Mouse (Mus musculus): Measurements from ENCODE around the gene Klhl5.
"Not testable (repeated sequence)": the region's sequence is repeated elsewhere in the genome, so short reads cannot be mapped to it uniquely, and the experiment has no call there.

Gene Klhl5

DNA sequence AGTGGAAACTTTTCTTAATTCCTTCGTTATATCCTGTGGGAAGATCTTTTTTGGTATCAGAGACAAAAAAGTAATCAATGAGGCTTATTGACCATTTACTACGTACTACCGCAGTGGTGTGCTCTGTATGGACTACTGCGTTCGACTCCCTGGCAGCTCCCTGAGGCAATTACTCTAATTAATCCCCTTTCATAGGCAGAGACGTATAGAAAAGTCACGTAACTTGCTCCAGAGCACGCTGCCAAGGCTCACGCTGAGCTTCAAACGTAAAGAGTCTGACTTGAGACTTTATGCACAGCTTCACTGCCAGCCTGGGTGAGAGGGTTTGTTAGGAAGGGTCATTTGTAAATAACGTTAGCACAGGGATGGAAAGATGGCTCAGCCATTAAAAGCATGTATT is 7.3 kb upstream of the Klhl5 start:
- no peak for DNase-seq

DNA sequence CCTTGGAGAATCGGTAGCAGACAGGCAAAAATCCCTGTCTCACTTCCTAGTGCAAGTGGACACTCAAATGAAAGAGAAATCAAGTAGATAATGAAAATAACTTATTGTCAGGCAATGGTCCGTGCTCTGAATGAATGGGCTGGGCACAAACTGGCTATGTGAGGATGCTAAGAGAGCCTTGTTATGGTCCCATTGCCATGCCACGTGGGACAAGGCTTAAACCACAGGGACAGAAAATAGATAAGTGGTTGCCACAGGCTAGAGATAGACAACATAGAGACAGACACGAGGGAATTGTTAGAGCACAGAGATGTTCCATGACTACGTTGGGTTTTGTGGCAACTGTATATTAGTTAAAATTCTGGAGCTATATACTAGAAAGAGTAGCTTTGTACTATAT is 6.1 kb upstream of the Klhl5 start:
- DNase-seq = no peak

DNA sequence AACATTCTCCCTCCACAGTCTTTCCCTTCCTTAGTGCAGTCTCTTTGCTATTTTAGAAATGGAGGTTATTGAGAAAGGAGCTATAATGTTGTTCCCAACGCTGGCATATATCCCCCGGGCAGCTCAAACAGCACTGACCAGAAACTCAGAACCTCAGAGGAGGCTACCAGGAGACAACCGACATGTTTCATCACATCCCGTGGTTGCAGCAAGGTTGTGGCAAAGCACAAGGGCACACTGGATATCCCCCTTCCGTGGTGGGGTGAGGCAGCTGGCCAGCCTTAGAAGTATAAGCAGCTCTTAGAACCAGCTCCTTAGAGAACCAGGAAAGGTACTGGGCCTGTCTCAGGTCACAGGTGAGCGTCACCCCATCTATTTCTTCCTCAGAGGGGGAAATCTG is 5.7 kb upstream of the Klhl5 start:
- DNase-seq = no peak

DNA sequence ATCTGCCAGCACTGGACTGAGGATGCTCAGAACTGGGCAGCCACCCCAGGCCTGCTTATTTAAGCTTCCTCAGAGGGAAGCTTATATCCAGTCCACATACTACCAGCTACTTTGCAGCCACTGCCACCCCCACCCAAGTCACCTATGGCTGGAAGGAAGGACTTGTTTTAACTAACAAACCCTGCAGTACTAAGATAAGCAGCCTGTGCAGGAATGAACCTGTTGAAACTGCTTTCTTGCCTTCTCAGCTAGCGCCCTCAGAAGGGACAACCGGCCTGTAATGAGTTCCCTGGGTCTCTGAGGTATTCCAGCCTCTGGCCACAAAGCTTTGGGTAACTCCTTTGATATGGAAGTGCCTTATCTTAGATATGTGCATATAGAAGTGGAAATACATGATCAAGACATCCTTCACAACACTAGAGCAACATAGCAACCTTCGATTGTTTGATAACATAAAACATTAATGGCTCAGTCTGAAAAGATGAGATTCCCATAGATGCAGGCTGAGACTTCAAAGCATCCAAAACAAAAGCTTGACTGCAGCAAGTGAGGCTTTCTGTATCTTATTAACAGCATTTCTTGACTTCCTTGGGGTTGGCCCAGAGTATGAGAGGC is 5.2 kb upstream of the Klhl5 start:
- DNase-seq = no peak

DNA sequence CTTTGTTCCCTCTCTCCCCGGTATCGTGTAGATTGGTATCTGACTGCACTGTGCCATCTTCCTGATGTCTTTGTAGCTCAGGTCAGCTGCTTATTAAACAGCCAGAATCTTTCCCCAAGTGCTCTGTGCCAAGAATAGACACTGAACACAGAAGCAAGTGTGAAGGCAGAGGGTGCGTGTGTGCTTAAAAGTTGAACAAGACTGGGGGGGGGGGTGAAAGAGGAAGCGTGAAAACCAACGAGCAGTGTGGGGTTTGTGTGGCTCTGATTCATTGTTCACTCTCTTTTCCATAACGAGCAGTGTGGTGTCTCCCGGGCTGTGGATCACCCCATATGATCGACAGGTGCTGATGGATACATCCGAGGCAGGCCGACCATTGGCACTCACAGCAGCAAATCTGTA is 4.7 kb upstream of the Klhl5 start:
- DNase-seq = no peak

DNA sequence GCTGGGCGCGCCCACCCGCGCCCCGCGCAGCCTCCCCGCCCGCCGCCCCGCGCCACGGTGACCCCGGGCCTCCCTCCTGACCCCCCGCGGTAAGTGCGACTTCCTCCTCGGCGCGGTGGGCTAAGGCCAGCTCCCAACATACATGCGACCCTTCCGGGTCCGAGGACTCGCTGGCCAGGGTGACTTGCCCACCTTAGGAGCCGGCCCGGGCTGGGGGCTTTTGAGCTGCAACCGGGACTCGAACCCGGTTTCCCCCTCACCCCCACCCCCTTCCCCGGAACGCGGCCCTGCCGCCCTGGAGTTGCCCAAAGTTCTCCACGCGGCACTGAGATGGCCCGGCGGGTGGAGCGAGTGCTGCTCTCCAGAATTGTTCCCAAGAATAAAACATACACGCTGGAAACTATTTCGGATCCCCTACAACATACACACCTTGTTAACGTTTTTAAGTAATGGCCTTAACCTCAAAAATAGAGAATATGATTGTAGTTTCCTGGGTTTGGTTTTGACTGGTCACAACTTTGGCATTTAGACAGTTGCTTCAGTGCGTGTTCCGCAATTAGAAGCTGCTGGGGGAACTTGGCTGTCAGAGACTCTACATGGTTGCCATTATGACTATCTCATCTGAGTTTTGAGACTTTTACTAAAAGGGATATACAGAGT is 564 bp downstream of the Klhl5 start:
- DNase-seq = no peak

DNA sequence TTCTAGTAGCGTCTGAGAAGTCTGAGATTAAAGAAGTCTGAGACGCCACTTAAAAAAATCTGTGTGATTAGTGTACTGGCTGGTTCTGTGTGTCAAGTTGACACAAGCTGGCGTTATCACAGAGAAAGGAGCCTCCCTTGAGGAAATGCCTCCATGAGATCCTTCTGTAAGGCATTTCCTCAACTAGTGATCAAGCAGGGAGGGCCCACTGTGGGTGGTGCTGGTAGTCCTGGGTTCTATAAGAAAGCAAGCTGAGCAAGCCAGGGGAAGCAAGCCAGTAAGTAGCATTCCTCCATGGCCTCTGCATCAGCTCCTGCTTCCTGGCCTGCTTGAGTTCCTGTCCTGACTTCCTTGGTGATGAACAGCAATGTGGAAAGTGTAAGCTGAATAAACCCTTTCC is 4.9 kb downstream of the Klhl5 start:
- not testable (repeated sequence) for DNase-seq

DNA sequence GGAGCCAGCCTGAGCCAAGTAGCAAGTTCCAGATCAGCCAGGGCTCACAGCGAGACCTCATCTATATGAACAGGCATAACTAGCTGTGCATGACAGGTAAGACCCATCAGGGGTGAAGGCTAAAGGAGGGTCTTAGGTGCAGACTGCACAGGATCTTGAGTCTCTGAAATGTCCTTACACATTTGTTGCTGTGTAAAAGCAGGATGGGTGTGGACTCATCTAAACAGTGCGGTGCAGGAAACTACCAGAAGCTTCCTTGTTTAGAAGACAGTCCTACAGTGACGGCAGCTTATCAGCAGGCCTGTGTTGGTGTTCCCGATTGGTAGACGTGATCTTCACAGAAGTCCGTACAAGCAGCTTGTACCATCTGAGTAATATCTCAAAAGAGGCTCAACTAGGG is 6.0 kb downstream of the Klhl5 start:
- no peak for DNase-seq

DNA sequence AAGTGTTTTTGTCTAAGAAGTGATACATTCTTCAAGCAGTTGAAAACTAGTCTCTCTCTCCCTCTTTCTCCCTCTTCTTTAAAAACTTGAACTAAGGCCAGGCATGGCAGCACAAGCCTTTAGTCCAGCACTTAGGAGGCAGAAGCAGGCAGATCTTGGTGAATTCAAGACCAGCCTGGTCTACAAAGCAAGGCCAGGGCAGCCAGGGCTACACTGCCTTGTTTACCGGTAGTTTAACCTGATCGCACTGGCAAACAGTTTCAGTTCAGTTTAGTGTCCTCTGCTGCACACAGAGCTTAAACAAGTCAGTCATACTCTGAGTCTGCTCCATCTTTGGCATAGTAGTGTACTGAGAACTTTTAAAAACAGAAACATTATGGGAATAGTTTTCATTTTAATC is 9.4 kb downstream of the Klhl5 start:
- no peak for DNase-seq

DNA sequence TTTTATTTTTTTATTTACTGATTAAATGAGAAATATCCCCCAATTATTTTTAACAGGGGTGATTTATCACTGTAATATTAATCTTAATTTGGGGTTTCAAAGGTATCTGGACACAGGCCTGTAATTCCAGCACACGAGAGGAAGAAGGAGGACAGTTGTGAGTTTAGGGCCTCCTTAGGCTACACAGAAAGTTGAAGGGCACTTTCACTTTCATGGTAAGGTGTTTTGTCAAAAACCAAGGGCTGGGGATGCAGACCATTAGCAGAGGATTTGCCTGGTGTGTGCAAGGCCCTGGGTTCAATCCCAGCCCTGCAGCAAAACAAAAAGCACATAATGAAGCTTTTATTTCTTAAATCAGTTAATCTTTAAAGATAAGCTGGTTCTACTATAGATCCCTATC is 12.2 kb downstream of the Klhl5 start:
- no peak for DNase-seq

DNA sequence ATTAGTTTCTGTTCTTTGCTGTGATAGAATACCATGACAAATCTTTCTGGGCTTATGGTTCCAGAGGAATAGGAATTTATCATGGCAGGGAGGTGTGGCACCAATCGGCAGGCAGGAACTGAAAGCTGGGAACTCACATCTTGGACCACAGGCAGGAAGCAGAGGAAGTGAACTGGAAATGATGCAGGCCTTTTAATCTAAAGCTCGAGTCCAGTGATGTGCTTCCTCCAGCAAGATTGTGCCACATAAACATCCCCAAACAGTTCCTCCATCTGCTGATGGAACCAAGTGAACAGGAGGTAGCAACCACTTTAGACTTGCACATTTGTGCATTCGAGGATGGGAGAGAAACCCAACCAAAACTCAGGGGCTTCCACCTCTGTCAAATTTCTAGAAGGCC is 12.6 kb downstream of the Klhl5 start:
- DNase-seq = no peak

DNA sequence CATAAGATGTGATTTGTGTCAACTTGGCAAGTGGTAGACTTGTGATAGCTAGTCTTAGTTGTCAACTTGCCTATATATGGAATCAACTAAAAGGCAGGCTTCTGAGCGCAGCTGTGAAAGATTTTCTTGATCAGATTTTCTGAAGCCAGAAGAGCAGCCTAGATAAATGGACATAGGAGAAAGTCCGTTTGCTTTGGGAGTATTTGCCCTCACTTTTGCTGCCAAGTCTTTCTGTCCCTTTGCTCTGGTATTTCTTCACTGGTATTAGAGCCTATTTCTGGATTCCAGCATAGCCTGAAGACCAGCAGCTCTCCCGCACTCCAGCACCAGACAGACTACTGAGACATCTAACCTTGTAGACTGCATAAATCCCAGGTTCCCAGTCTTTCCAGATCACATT is 15.3 kb downstream of the Klhl5 start:
- DNase-seq = no peak

DNA sequence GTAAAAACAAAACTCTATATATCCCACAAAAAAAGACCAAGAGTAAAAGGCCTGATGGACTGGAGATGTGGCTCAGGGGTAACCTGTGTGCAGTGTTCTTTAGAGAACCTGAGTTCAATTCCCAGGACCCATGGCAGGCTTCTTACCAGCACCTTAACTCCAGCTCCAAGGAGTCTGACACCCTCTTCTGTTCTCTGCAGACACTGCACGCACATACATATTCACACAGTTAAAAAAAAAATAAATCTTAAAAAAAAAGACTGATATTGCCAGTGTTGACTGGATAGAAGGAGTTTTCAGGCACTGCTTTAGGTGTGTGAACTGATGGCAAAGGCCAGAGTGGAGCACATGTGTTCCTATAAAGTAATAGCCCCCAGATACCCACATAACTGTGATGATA is 18.8 kb downstream of the Klhl5 start:
- no peak for DNase-seq

DNA sequence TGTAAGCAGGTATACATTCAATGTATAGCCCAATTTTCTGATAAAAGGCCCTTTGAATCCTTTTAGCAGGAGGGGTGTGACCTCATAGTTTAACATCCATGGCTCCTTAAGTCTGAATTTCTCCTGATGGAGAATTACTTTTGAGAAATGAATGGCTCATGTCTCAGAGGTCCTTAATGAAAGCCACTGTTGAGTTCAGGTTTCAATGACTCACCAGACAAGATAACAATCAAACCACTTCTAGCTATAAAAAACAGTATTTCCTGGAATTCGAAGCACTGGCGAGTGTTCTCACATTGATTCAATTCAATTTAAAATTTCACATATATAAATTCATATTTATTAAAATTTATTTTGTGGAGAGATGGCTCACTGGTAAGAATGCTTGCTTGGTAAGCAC is 21.1 kb downstream of the Klhl5 start:
- no peak for DNase-seq

DNA sequence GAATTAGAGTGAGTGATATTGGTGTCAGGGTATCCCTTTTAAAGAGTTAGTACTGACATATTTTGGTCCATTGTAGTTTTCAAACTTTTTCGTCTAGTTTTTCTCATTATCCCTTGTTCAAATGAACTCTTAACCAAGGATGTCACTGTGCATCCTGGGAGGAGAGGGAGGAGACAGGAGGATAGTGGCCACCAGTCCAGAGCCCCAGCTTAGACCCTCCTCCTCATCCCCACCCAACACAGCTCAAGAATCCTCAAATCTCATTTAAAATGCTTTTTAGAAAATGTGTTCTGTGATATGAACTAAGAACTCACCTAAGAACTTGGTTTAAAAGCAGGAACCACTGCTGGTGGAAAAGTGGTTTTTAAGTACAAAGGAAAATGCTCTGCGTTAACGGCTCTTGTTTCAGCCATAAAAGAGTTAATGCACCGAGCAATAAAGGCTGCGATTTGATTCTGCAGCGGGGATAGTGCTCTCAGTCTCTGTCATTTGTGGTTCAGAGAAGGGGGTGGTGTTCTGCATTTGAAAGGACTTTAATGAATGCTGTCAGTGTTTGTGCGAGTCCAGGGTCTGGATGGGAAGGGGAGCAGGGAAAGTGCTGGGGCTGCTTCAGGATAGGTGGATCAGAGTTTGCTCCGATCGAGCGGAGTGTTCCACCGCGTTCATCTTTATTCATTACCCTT is 23.3 kb downstream of the Klhl5 start:
- peak; percentile 22 for DNase-seq

DNA sequence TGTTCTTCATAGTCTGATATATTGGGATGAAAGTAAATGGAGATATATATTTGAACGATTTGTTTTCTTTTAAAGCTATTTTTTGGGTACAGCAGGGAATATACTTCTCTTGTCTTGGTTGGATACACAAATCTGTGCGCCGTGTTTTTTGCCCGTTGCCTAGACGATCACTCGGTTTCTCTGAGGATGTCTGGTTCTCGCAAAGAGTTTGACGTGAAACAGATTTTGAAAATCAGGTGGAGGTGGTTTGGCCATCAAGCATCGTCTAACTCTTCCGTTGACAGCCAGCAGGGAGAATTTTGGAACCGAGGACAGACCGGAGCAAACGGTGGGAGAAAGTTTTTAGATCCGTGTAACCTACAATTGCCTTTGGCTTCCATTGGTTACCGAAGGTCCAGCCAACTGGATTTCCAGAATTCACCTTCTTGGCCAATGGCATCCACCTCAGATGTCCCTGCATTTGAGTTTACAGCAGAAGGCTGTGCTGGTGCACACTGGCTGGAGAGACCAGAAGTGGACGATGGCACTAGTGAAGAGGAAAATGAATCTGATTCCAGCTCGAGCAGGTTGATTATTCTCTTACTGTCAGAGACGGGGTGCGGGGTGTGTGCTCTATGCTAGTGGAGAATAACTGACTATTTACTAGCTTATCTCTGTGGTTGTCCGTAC is 24.0 kb downstream of the Klhl5 start:
- peak; percentile 52 for DNase-seq

DNA sequence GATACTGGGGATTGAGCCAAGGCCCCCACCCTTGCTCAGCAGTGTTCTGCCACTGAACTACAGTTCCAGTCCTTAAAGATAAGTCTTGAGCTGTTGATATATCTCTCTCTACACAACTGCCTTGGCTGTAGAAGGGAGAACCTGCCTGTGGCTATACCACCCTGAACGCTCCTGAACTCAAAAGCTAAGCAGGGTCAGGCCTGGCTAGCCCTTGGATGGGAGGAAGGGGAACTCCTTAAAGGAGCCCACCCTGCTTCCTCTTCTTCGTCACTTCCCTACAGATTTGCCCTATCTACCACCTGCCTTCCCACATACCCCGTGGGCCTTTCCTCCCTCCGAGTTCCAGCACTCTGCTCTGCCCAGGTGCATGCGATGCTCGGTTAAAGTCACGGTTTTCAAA is 28.8 kb downstream of the Klhl5 start:
- DNase-seq = no peak

DNA sequence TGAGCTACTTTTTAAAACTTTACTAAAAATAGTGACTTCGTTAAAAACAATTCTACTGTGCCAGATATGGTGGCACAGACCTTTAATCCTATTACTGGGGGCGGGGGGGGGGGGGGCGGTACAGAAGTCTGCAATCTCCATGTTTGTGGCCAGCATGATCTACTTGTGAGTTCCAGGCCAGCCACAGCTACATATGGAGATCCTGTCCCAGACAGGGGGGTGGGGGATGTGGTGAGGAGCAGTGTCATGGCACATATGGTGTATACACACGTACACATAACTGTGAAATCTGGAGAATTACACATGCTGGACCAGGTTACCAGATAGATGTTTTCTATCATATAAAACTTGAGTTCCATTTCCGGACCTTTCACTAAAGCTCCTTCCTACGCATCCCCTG is 29.7 kb downstream of the Klhl5 start:
- DNase-seq = no peak

DNA sequence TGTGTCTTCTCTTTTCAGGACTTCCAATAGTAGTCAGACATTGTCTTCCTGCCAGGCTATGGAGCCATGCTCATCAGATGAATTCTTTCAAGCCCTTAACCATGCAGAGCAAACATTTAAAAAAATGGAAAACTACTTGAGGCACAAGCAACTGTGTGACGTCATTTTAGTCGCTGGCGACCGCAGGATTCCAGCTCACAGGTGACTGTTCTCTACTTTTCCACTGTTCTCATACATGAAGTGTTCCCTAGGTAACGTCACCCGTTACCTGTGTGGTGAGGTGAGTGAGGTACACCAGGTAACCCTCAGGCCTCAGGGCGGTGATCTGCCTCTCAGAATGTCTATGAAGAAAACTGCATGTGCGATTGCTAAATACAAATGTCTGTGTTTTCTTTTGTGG is 33.9 kb downstream of the Klhl5 start:
- no peak for DNase-seq

DNA sequence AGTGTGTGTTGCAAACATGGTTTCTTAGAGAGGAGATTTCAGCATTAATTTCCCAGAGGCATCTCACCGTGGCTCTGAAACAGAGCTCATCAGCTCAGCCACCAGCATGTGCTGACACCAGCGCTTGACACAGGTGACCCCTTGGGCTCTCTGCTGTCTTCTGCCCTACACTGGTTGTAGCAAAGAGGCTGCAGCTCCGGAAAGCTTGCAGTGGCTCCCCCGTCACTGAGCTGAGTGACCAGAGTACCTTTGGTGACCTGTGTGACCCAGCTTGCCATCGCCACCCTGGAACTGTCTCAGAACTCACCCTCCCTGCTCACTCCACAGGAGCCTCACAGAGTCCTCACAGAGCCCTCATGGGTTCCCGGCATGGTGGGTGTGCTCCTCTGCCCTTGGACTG is 34.9 kb downstream of the Klhl5 start:
- DNase-seq = no peak

DNA sequence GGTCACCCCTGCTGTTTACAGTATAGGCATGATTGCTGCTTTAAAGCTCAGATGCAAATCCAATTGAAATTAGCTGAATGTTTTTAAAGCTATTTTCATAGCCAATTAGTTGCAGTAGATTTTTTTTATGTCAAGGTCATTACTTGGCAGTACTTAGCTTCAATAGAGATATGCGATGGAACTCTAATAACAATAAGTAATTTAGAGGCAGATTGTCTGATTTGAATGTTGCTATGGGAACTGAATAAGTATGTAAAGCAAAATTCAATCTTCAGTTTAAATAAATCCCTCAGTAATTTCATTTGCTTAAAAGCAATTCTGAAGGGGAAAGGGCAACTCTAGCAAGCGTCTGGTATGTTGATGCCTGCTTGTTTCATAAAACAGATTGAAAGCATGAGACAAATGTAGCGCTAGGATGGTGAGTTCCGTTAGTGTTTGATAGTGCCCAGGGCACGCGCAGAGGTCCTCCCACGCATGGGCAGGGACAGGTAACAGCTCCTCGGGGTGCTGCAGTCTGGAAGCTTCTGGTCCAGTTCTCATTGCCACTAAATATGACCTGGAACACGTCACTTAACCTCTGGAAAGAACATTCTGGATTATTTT is 38.3 kb downstream of the Klhl5 start:
- no peak for DNase-seq

DNA sequence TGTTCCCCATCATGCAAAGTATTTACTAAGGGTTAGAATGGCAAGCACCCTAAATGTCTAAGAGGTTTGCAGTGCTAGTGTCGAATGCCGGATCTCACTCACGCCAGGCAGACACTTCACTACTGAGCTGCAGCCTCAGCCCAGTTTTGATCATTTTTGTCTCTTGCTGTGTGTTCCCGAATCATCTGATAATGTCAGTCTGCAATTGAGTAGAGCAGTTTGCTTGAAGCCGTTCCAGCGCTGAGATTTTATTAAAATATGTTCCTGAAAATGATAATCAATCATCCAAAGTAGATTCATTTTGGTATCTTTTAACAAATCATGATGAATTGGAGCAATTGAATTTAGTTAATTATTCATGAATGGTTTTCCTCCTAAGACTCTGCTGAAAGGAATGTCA is 39.4 kb downstream of the Klhl5 start:
- DNase-seq = no peak

DNA sequence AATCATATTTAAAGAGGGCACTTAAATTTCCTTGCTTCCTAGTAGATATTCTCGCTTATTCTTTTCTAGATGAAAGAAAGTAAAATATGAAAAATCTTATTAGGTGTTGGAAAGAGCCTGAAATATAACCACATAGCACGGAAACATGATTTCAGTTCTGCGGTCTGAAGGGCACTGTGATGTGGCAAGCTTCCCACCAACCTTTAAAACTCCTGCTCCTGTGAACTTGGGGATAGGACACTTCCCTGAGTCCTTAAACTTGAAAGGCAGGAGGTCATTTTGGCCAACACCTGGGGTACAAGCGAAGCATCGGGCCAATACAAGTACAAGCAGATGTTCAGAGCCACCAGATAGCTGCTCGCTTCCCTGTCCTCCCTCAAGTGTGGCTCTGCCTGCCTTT is 42.4 kb downstream of the Klhl5 start:
- no peak for DNase-seq
